Mouse (Mus musculus) activated CD4-positive, CD25-positive, alpha-beta regulatory T cell, adult 9 weeks (primary cell): ENCODE data around the gene Metap2. TPM values are rescaled to one million over a fixed set of nuclear protein-coding genes. Genes with fewer than 3 reads are reported as not detected.

Source experiments
- polyA plus RNA-seq: library from polyadenylated mRNA; unstranded; fragments of 100-300 nt; shearing (Covaris generic); gene quantifications from one replicate; pipeline ENCODE4 v1.2.1, GENCODE M21; 2017

Metap2 gene
- polyA plus RNA-seq = 222 TPM

DNA sequence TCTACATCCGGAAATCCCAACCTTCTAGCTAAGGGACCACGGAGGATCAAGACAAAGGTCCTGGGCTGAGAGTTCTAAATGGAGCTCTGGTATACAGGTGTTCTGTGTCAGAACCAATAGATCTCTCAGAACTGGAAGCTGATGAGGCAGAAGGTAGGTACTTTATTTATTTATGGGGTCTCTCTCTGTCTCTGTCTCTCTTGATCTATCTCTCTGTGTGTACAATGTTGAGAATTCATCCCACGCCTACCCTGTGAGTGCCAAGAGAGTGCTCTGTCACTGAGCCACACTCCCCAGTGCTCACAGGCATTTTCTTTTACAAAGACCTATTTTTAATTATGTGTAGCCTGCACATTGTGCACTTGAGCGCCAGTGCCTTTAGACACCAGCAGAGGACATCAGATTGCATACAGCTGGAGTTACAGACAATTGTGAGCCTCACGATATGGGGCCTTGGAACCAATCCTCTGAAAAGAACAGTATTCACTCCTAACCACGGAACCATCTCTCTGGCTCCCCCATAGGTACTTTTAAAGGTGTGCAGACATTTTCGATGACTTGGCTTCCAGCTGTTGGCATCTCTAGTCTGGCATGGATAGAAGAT lies at the start of gene Metap2:
Gene Metap2 (minus strand): TSS at position 51 of the 604 bp plus-strand sequence.

GRCm38 (mm10) chr10:93830931-93831729 lies 65.8 kb downstream of the Metap2 start, which contains the start of gene Usp44:
Usp44 (plus strand) TSS chr10:93831555.

Other genes starting within 250 kb of the Metap2 start
- 0.26 TPM for gene Usp44, start 65.5 kb downstream of the Metap2 start, polyA plus RNA-seq
- 16.2 TPM for gene Vezt, start 138.7 kb upstream of the Metap2 start, polyA plus RNA-seq
- gene Fgd6, start 138.9 kb upstream of the Metap2 start, polyA plus RNA-seq = 4.4 TPM